Mouse (Mus musculus) G1E (cell line): ENCODE results near the gene Kif22.

Experiments used
- CTCF ChIP-seq: IDR thresholded peaks from 2 replicates; pipeline ENCODE4 v1.5.1; 2012; ENCODE audit warnings: low read depth, low read length, inconsistent platforms, mixed read lengths
- GATA1 ChIP-seq: IDR thresholded peaks from 2 replicates; pipeline ENCODE4 v1.6.1; 2012; ENCODE audit warnings: borderline replicate concordance, low read length, inconsistent platforms, mixed read lengths
- GATA2 ChIP-seq: IDR thresholded peaks from 2 replicates; pipeline ENCODE4 v1.6.1; 2012; ENCODE audit warnings: low read depth, low read length, inconsistent platforms, borderline replicate concordance
- POLR2AphosphoS5 ChIP-seq: IDR thresholded peaks from 2 replicates; pipeline ENCODE4 v1.6.1; 2012; ENCODE audit warnings: low read depth, low read length, inconsistent platforms; ENCODE audit not compliant: insufficient replicate concordance
- TAL1 ChIP-seq: conservative IDR thresholded peaks from 2 replicates; pipeline ENCODE4 v1.6.1; 2012; ENCODE audit warnings: low read depth, low read length, inconsistent platforms, mixed read lengths

GRCm38 (mm10) chr7:127004122-127004875 is 38.0 kb downstream of the Kif22 start:
- TF ChIP-seq CTCF (no peak), TAL1 (no peak), POLR2AphosphoS5 (no peak), GATA1 (no peak), GATA2 (no peak)
